Mouse (Mus musculus): Measurements from ENCODE around the gene Smyd2.

Gene Smyd2

GRCm38 (mm10) chr1:189872050-189872449 is 50.1 kb downstream of the Smyd2 start:
- in situ Hi-C loops (cut with MboI) = loop anchor here (10.0 kb wide), 1 partner anchor 167 kb away; no protein-coding TSS in a partner anchor

- in situ Hi-C loops (cut with MboI) = loop anchor here (10.0 kb wide), 1 partner anchor 167 kb away; no protein-coding TSS in a partner anchor
Observed at GRCm38 (mm10) chr1:189871625-189872024, 50.5 kb downstream of the Smyd2 start.

GRCm38 (mm10) chr1:189870539-189870938 is 51.6 kb downstream of the Smyd2 start:
- in situ Hi-C loops (cut with MboI) = loop anchor here (10.0 kb wide), 1 partner anchor 166 kb away; no protein-coding TSS in a partner anchor

GRCm38 (mm10) chr1:189869651-189870270 is 52.4 kb downstream of the Smyd2 start:
- in situ Hi-C loops (cut with MboI) = loop anchor here (10.0 kb wide), 1 partner anchor 165 kb away; no protein-coding TSS in a partner anchor

- in situ Hi-C loops (cut with MboI) = no loop called here
Observed at GRCm38 (mm10) chr1:189868036-189868435, 54.1 kb downstream of the Smyd2 start.

GRCm38 (mm10) chr1:189867497-189867896 is 54.7 kb downstream of the Smyd2 start:
- in situ Hi-C loops (cut with MboI) = no loop called here

GRCm38 (mm10) chr1:189867034-189867433 is 55.1 kb downstream of the Smyd2 start:
- in situ Hi-C loops (cut with MboI) = no loop called here

GRCm38 (mm10) chr1:189866621-189867020 is 55.5 kb downstream of the Smyd2 start:
- in situ Hi-C loops (cut with MboI) = no loop called here

GRCm38 (mm10) chr1:189864846-189865560 is 57.2 kb downstream of the Smyd2 start:
- in situ Hi-C loops (cut with MboI) = no loop called here

GRCm38 (mm10) chr1:189864301-189864700 is 57.9 kb downstream of the Smyd2 start:
- in situ Hi-C loops (cut with MboI) = no loop called here

GRCm38 (mm10) chr1:189863727-189864126 is 58.4 kb downstream of the Smyd2 start:
- in situ Hi-C loops (cut with MboI) = no loop called here

- in situ Hi-C loops (cut with MboI) = no loop called here
Observed at GRCm38 (mm10) chr1:189860942-189861315, 61.2 kb downstream of the Smyd2 start.

GRCm38 (mm10) chr1:189860112-189860941 is 61.8 kb downstream of the Smyd2 start:
- in situ Hi-C loops (cut with MboI) = no loop called here

- in situ Hi-C loops (cut with MboI) = no loop called here
Observed at GRCm38 (mm10) chr1:189858377-189858776, 63.8 kb downstream of the Smyd2 start.

- in situ Hi-C loops (cut with MboI) = no loop called here
Observed at GRCm38 (mm10) chr1:189855739-189856138, 66.4 kb downstream of the Smyd2 start.

GRCm38 (mm10) chr1:189854646-189855045 is 67.5 kb downstream of the Smyd2 start:
- in situ Hi-C loops (cut with MboI) = no loop called here

- in situ Hi-C loops (cut with MboI) = no loop called here
Observed at GRCm38 (mm10) chr1:189852456-189852855, 69.7 kb downstream of the Smyd2 start.

GRCm38 (mm10) chr1:189852051-189852450 is 70.1 kb downstream of the Smyd2 start:
- in situ Hi-C loops (cut with MboI) = no loop called here

GRCm38 (mm10) chr1:189849550-189849949 is 72.6 kb downstream of the Smyd2 start:
- in situ Hi-C loops (cut with MboI) = no loop called here

GRCm38 (mm10) chr1:189846319-189846718 is 75.8 kb downstream of the Smyd2 start:
- in situ Hi-C loops (cut with MboI) = no loop called here

- in situ Hi-C loops (cut with MboI) = no loop called here
Observed at GRCm38 (mm10) chr1:189834166-189834565, 88.0 kb downstream of the Smyd2 start.

GRCm38 (mm10) chr1:189833351-189833750 is 88.8 kb downstream of the Smyd2 start:
- in situ Hi-C loops (cut with MboI) = no loop called here

All from mature B cell (primary cell).